Mouse (Mus musculus) embryonic fibroblast, embryonic 13.5 days (primary cell): ENCODE results near the gene Gm49510. TPM values are rescaled to one million over a fixed set of nuclear protein-coding genes. Genes with fewer than 3 reads are reported as not detected.

Source experiments
- H3K27ac ChIP-seq: 2 replicates; pipeline ENCODE4 v1.5.1; 2012; ENCODE audit warnings: low read length, control low read depth, inconsistent platforms; ENCODE audit not compliant: insufficient read depth
- H3K4me1 ChIP-seq: 2 replicates; pipeline ENCODE4 v1.6.1; 2011; ENCODE audit warnings: low read length; ENCODE audit not compliant: control insufficient read depth, insufficient read depth
- H3K4me3 ChIP-seq: 2 replicates; pipeline ENCODE4 v1.5.1; 2011; ENCODE audit warnings: mild to moderate bottlenecking, control low read depth, low read length; ENCODE audit not compliant: insufficient read depth
- CTCF ChIP-seq: IDR thresholded peaks from 2 replicates; pipeline ENCODE4 v1.5.1; 2011; ENCODE audit warnings: mild to moderate bottlenecking, control low read depth, low read length, moderate library complexity, borderline replicate concordance; ENCODE audit not compliant: insufficient read depth
- POLR2A ChIP-seq: IDR thresholded peaks from 2 replicates; pipeline ENCODE4 v1.6.1; 2011; ENCODE audit warnings: low read depth, mild to moderate bottlenecking, control low read depth, low read length, moderate library complexity
- polyA plus RNA-seq: library from polyadenylated mRNA; stranded (reverse); fragments of >200 nt; gene quantifications from 2 replicates; pipeline ENCODE4 v1.2.4, GENCODE M21; 2011; ENCODE audit warnings: low read depth; ENCODE audit not compliant: missing spikeins, insufficient read length

Gene Gm49510
- polyA plus RNA-seq, 1 experiment: 0.61 TPM

- peaks cover 20% of the 10 kb centered on the region for H3K4me1 ChIP-seq
- TF ChIP-seq POLR2A: peak; percentile 67
- no peak for TF ChIP-seq CTCF
These were observed 28.5 kb downstream of the Gm49510 start for GRCm38 (mm10) chr15:78927788-78928457.

GRCm38 (mm10) chr15:78928539-78928938 is 29.1 kb downstream of the Gm49510 start:
- Histone ChIP-seq H3K4me1 (peaks cover 20% of the 10 kb centered on the region), H3K27ac (peak overlapping the region; percentile 82), H3K4me3 (peak overlapping the region; percentile 46)
- TF ChIP-seq CTCF (no peak), POLR2A (peak; percentile 38)

More at GRCm38 (mm10) chr15:78927788-78928457, 28.5 kb downstream of the Gm49510 start:
- Histone ChIP-seq H3K4me3 (peak overlapping the region; percentile 82), H3K27ac (peak overlapping the region; percentile 99)

GRCm38 (mm10) chr15:78930192-78930706 is 30.8 kb downstream of the Gm49510 start:
- Histone ChIP-seq H3K27ac (peak overlapping the region; percentile 15), H3K4me1 (peaks cover 16% of the 10 kb centered on the region), H3K4me3 (no peak overlapping the region)
- TF ChIP-seq POLR2A (peak; percentile 12), CTCF (no peak)

- TF ChIP-seq POLR2A (peak; percentile 86), CTCF (no peak)
- H3K27ac ChIP-seq: peak overlapping the region; percentile 15
These were observed 31.4 kb downstream of the Gm49510 start for GRCm38 (mm10) chr15:78930801-78931426.

GRCm38 (mm10) chr15:78931577-78931976 is 32.1 kb downstream of the Gm49510 start:
- H3K4me1 ChIP-seq: peaks cover 14% of the 10 kb centered on the region; the same call in 1 of the 2 replicates
- no peak overlapping the region for H3K4me3 ChIP-seq
- no peak overlapping the region for H3K27ac ChIP-seq
- peak; percentile 50 for TF ChIP-seq POLR2A
- TF ChIP-seq CTCF: peak; percentile 47; the same call in 1 of the 2 replicates

More at GRCm38 (mm10) chr15:78930801-78931426, 31.4 kb downstream of the Gm49510 start:
- Histone ChIP-seq H3K4me3 (no peak overlapping the region), H3K4me1 (peaks cover 10% of the 10 kb centered on the region; the same call in 1 of the 2 replicates)

- Histone ChIP-seq H3K27ac (peak within 1 kb of the TSS; percentile 85), H3K4me1 (peaks cover 10% of the 10 kb centered on the region; the same call in 1 of the 2 replicates), H3K4me3 (peak within 1 kb of the TSS; percentile 58)
- TF ChIP-seq CTCF (no peak), POLR2A (peak; percentile 96)
These were observed 35.4 kb downstream of the Gm49510 start, which contains the start of gene Nol12 for GRCm38 (mm10) chr15:78934784-78935320. TSS of gene Nol12 (plus strand) at chr15:78934933.

- H3K4me3 ChIP-seq: 0 out of 2 replicates have a peak overlapping the region, but pooled peaks have one; percentile 58
- TF ChIP-seq POLR2A (no peak), CTCF (no peak)
- no peak overlapping the region for H3K27ac ChIP-seq
- peaks cover 4% of the 10 kb centered on the region; the same call in 1 of the 2 replicates for H3K4me1 ChIP-seq
These were observed 36.9 kb downstream of the Gm49510 start for GRCm38 (mm10) chr15:78936403-78936802.

- H3K4me1 ChIP-seq: peaks cover 4% of the 10 kb centered on the region; the same call in 1 of the 2 replicates
- H3K4me3 ChIP-seq: no peak overlapping the region
- no peak overlapping the region for H3K27ac ChIP-seq
- TF ChIP-seq POLR2A (no peak), CTCF (no peak)
These were observed 37.8 kb downstream of the Gm49510 start for GRCm38 (mm10) chr15:78937311-78937710.

GRCm38 (mm10) chr15:78937963-78938362 is 38.5 kb downstream of the Gm49510 start:
- Histone ChIP-seq H3K4me3 (no peak overlapping the region), H3K27ac (no peak overlapping the region), H3K4me1 (peaks cover 4% of the 10 kb centered on the region; the same call in 1 of the 2 replicates)
- TF ChIP-seq POLR2A: no peak
- TF ChIP-seq CTCF: no peak
